Mouse (Mus musculus) brain, adult 10 weeks (tissue): ENCODE data around the gene Farp2. TPM values are rescaled to one million over a fixed set of nuclear protein-coding genes. Genes with fewer than 3 reads are reported as not detected.

ENCODE experiments used
- polyA plus RNA-seq: library from polyadenylated mRNA; stranded (reverse); fragments of 350-450 nt; fragmentation: Illumina TruSeq; extraction: RNeasy Lipid Tissue Mini Kit (QIAGEN cat#74804); gene quantifications from one replicate; pipeline ENCODE4 v1.2.3, GENCODE M21; 2015; ENCODE audit warnings: low read depth, low replicate concordance

The Farp2 gene
- polyA plus RNA-seq: 5.6 TPM

GRCm38 (mm10) chr1:93511585-93512350 lies at the start of gene Farp2:
TSS of gene Farp2 (plus strand) at chr1:93512079.

DNA sequence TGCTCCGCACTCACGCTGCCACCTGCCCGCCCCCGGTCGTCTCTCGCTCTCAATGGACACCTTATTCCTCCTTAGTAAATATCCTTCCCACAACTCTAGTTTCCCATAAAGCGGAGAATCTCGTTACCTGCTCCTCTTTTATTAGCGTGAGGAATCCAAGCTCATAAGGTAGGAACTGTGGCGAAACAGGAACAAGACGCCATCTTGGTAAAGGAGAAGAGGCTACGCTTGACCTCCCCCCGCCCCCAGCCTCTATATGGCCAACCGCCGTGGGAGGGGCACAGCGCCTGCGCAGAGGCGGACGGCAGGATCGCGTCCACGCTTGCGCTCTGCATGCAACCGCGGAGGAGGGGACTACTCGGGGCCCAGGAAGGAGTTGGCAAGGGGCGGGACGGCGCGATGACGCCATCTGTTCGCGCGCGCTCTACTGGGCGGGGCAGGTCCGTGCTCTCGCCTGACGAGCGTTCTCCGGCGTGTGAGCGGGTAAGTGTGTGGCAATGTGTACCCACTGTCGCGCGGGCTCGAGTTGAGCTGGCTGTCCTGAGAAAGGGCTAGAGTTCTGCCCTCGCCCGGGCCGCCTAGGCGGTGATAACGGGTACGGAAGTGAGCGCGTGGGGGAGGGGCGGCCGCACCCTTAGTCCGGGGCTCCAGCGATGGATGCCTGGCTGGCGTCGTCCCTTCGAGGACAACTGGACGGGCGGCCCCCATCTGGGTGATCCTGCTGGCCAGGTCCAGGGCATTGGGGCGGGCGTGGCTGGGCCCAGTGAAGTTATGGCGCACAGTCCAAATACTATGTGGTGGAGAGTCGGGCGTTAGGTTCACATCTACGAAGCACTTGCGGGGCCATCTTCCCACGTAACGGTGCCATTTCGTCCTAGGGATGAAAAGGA lies 33.0 kb upstream of the Farp2 start, which contains the start of gene Hdlbp:
Gene Hdlbp (minus strand): TSS at position 230 of the 890 bp plus-strand sequence.

DNA sequence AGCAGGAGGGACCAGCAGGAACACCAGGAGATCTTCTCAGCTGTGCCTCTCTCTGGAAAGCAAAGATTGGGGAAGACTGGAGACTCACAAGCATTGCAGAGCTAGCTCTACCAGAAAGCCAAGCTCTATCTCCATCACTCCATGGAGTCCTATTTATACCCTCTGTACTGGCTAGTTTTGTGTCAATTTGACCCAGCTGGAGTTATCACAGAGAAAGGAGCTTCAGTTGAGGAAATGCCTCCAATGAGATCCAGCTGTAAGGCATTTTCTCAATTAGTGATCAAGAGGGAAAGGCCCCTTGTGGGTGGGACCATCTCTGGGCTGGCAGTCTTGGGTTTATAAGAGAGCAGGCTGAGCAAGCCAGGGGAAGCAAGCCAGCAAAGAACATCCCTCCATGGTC lies 146.7 kb downstream of the Farp2 start, which contains the start of gene Stk25:
Gene Stk25 (minus strand): TSS at position 101 of the 400 bp plus-strand sequence.

Other genes starting within 250 kb of the Farp2 start
- 29.9 TPM for gene Mterf4, start 206.2 kb upstream of the Farp2 start, polyA plus RNA-seq
- gene Ppp1r7, start 169.2 kb upstream of the Farp2 start, polyA plus RNA-seq: 67.5 TPM
- gene Pask, start 168.6 kb upstream of the Farp2 start, polyA plus RNA-seq: 2.9 TPM
- gene Ano7, start 138.1 kb upstream of the Farp2 start, polyA plus RNA-seq: 0.92 TPM
- gene Hdlbp, start 33.3 kb upstream of the Farp2 start, polyA plus RNA-seq: 80.4 TPM
- 382 TPM for gene Stk25, start 146.6 kb downstream of the Farp2 start, polyA plus RNA-seq
- gene Bok, start 173.6 kb downstream of the Farp2 start, polyA plus RNA-seq: 74.7 TPM
- 69.7 TPM for gene Atg4b, start 239.4 kb downstream of the Farp2 start, polyA plus RNA-seq
- gene Thap4, start 242.8 kb downstream of the Farp2 start, polyA plus RNA-seq: 41.9 TPM